Mouse (Mus musculus): Measurements from ENCODE around the gene Cxcr2. TPM values are rescaled to one million over a fixed set of nuclear protein-coding genes. Genes with fewer than 3 reads are reported as not detected.

The Cxcr2 gene
- polyA plus RNA-seq, 1 experiment: not detected

GRCm38 (mm10) chr1:74201048-74201844 lies 47.5 kb downstream of the Cxcr2 start:
- Histone ChIP-seq H3K4me3 (ENCODE audit: control insufficient read depth, low read depth, low read length) (no peak overlapping the region), H3K36me3 (ENCODE audit: control insufficient read depth, insufficient read depth, low read length) (no peaks in the 10 kb centered on the region), H3K4me1 (ENCODE audit: control insufficient read depth, insufficient read depth, low read length) (peaks cover 4% of the 10 kb centered on the region), H3K27ac (ENCODE audit: control insufficient read depth, insufficient read depth, low read depth, low read length) (no peak overlapping the region), H3K27me3 (ENCODE audit: control insufficient read depth, insufficient read depth, low read length) (no peaks in the 10 kb centered on the region)
- TF ChIP-seq POLR2A (IDR thresholded peaks at IDR 0.05; ENCODE audit: control insufficient read depth, low read depth, low read length) (no peak), CTCF (IDR thresholded peaks at IDR 0.05; ENCODE audit: control insufficient read depth, insufficient read depth, insufficient replicate concordance, low read depth, low read length) (no peak)

GRCm38 (mm10) chr1:74203457-74203856 lies 49.7 kb downstream of the Cxcr2 start:
- no peak overlapping the region for H3K4me3 ChIP-seq (ENCODE audit: control insufficient read depth, low read depth, low read length)
- no peaks in the 10 kb centered on the region for H3K36me3 ChIP-seq (ENCODE audit: control insufficient read depth, insufficient read depth, low read length)
- no peak overlapping the region for H3K27ac ChIP-seq (ENCODE audit: control insufficient read depth, insufficient read depth, low read depth, low read length)
- no peaks in the 10 kb centered on the region for H3K27me3 ChIP-seq (ENCODE audit: control insufficient read depth, insufficient read depth, low read length)
- TF ChIP-seq CTCF (IDR thresholded peaks at IDR 0.05; ENCODE audit: control insufficient read depth, insufficient read depth, insufficient replicate concordance, low read depth, low read length) (no peak), POLR2A (IDR thresholded peaks at IDR 0.05; ENCODE audit: control insufficient read depth, low read depth, low read length) (no peak)
- peaks cover 9% of the 10 kb centered on the region for H3K4me1 ChIP-seq (ENCODE audit: control insufficient read depth, insufficient read depth, low read length)

DNA sequence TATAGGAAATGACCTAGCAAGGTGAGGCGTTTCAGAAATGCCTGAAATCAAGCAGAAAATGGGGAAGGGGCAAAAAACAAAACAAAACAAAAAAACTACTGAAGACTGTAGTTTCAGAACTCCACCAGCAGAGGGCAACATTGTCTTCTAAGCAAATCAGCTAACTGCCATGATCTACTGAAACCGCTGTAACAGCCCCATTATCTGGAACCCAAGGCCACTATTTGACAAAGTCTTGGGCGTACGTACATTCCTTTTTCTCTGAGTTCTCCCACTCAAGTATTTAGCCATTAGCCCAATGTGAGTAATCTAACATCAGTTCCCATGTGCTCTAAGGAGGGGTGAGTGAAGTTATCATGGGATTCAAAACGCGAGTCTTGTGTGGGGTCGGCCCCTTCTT lies 52.1 kb downstream of the Cxcr2 start:
- TF ChIP-seq CTCF (IDR thresholded peaks at IDR 0.05; ENCODE audit: control insufficient read depth, insufficient read depth, insufficient replicate concordance, low read depth, low read length): peak; percentile 14; the same call in 1 of the 2 replicates
- TF ChIP-seq POLR2A (IDR thresholded peaks at IDR 0.05; ENCODE audit: control insufficient read depth, low read depth, low read length): no peak
- H3K36me3 ChIP-seq (ENCODE audit: control insufficient read depth, insufficient read depth, low read length): no peaks in the 10 kb centered on the region
- H3K4me3 ChIP-seq (ENCODE audit: control insufficient read depth, low read depth, low read length): no peak overlapping the region; the same call in 1 of the 2 replicates
- H3K4me1 ChIP-seq (ENCODE audit: control insufficient read depth, insufficient read depth, low read length): peaks cover 9% of the 10 kb centered on the region
- no peaks in the 10 kb centered on the region for H3K27me3 ChIP-seq (ENCODE audit: control insufficient read depth, insufficient read depth, low read length)
- no peak overlapping the region for H3K27ac ChIP-seq (ENCODE audit: control insufficient read depth, insufficient read depth, low read depth, low read length)

GRCm38 (mm10) chr1:74206642-74207041 lies 52.9 kb downstream of the Cxcr2 start:
- no peaks in the 10 kb centered on the region for H3K27me3 ChIP-seq (ENCODE audit: control insufficient read depth, insufficient read depth, low read length)
- H3K4me3 ChIP-seq (ENCODE audit: control insufficient read depth, low read depth, low read length): peak overlapping the region; percentile 30; the same call in 1 of the 2 replicates
- no peak for TF ChIP-seq CTCF (IDR thresholded peaks at IDR 0.05; ENCODE audit: control insufficient read depth, insufficient read depth, insufficient replicate concordance, low read depth, low read length)
- no peak for TF ChIP-seq POLR2A (IDR thresholded peaks at IDR 0.05; ENCODE audit: control insufficient read depth, low read depth, low read length)
- peaks cover 9% of the 10 kb centered on the region for H3K4me1 ChIP-seq (ENCODE audit: control insufficient read depth, insufficient read depth, low read length)
- H3K36me3 ChIP-seq (ENCODE audit: control insufficient read depth, insufficient read depth, low read length): no peaks in the 10 kb centered on the region
- H3K27ac ChIP-seq (ENCODE audit: control insufficient read depth, insufficient read depth, low read depth, low read length): no peak overlapping the region

- Histone ChIP-seq H3K4me3 (ENCODE audit: control insufficient read depth, low read depth, low read length) (no peak overlapping the region), H3K36me3 (ENCODE audit: control insufficient read depth, insufficient read depth, low read length) (no peaks in the 10 kb centered on the region), H3K27ac (ENCODE audit: control insufficient read depth, insufficient read depth, low read depth, low read length) (no peak overlapping the region), H3K27me3 (ENCODE audit: control insufficient read depth, insufficient read depth, low read length) (no peaks in the 10 kb centered on the region), H3K4me1 (ENCODE audit: control insufficient read depth, insufficient read depth, low read length) (peaks cover 9% of the 10 kb centered on the region)
- TF ChIP-seq CTCF (IDR thresholded peaks at IDR 0.05; ENCODE audit: control insufficient read depth, insufficient read depth, insufficient replicate concordance, low read depth, low read length) (no peak), POLR2A (IDR thresholded peaks at IDR 0.05; ENCODE audit: control insufficient read depth, low read depth, low read length) (no peak)
Measured at GRCm38 (mm10) chr1:74207906-74208305, 54.1 kb downstream of the Cxcr2 start.

GRCm38 (mm10) chr1:74208941-74209340 lies 55.2 kb downstream of the Cxcr2 start:
- no peaks in the 10 kb centered on the region for H3K36me3 ChIP-seq (ENCODE audit: control insufficient read depth, insufficient read depth, low read length)
- H3K27ac ChIP-seq (ENCODE audit: control insufficient read depth, insufficient read depth, low read depth, low read length): no peak overlapping the region
- H3K27me3 ChIP-seq (ENCODE audit: control insufficient read depth, insufficient read depth, low read length): no peaks in the 10 kb centered on the region
- peaks cover 9% of the 10 kb centered on the region for H3K4me1 ChIP-seq (ENCODE audit: control insufficient read depth, insufficient read depth, low read length)
- no peak overlapping the region for H3K4me3 ChIP-seq (ENCODE audit: control insufficient read depth, low read depth, low read length)
- no peak for TF ChIP-seq CTCF (IDR thresholded peaks at IDR 0.05; ENCODE audit: control insufficient read depth, insufficient read depth, insufficient replicate concordance, low read depth, low read length)
- TF ChIP-seq POLR2A (IDR thresholded peaks at IDR 0.05; ENCODE audit: control insufficient read depth, low read depth, low read length): no peak

Other genes with a start within 250 kb of the Cxcr2 start
- gene Tns1, start 29.5 kb upstream of the Cxcr2 start, polyA plus RNA-seq (2012; rRNA removed): 422 and 427 TPM in 2 replicates
- gene Rufy4, start 28.4 kb upstream of the Cxcr2 start, polyA plus RNA-seq (2012; rRNA removed): 0.40 and 0.42 TPM in 2 replicates
- gene Cxcr1, start 40.6 kb downstream of the Cxcr2 start, polyA plus RNA-seq (2012; rRNA removed): not detected in 2 replicates
- gene Arpc2, start 82.1 kb downstream of the Cxcr2 start, polyA plus RNA-seq (2012; rRNA removed): 98.3 and 107 TPM in 2 replicates
- gene Gpbar1, start 124.6 kb downstream of the Cxcr2 start, polyA plus RNA-seq (2012; rRNA removed): 0.10 and 0.16 TPM in 2 replicates
- 1,529 and 1,552 TPM in 2 replicates for gene Aamp, start 130.7 kb downstream of the Cxcr2 start, polyA plus RNA-seq (2012; rRNA removed)
- 118 and 119 TPM in 2 replicates for gene Pnkd, start 130.9 kb downstream of the Cxcr2 start, polyA plus RNA-seq (2012; rRNA removed)
- 6.3 TPM in 2 replicates for gene Tmbim1, start 151.6 kb downstream of the Cxcr2 start, polyA plus RNA-seq (2012; rRNA removed)
- gene Catip, start 208.1 kb downstream of the Cxcr2 start, polyA plus RNA-seq (2012; rRNA removed): 22.0 and 25.9 TPM in 2 replicates
- gene Slc11a1, start 221.2 kb downstream of the Cxcr2 start, polyA plus RNA-seq (2012; rRNA removed): 3.0 and 3.1 TPM in 2 replicates
- gene Ctdsp1, start 237.5 kb downstream of the Cxcr2 start, polyA plus RNA-seq (2012; rRNA removed): 12.1 and 13.6 TPM in 2 replicates

Data from testis, adult 2 months (tissue).